Mouse (Mus musculus) thymus, postnatal 4 days (tissue): Measurements from ENCODE around the gene Agfg1.
A peak's percentile ranks its signal among the peaks of the same experiment; 100 is the strongest.
"Not testable (repeated sequence)": the region's sequence is repeated elsewhere in the genome, so short reads cannot be mapped to it uniquely, and the experiment has no call there.

Experiments
- DNase-seq: peaks from one replicate; pipeline ENCODE4 v3.0.0; 2021

Agfg1 gene

GRCm38 (mm10) chr1:82913434-82913833 lies 74.2 kb downstream of the Agfg1 start:
- not testable (repeated sequence) for DNase-seq

- no peak for DNase-seq
Observed at GRCm38 (mm10) chr1:82924650-82925049, 85.4 kb downstream of the Agfg1 start, which contains the start of gene A030014E15Rik. A030014E15Rik (plus strand) TSS chr1:82924917.

- DNase-seq: not testable (repeated sequence)
Observed at GRCm38 (mm10) chr1:82930558-82930957, 91.3 kb downstream of the Agfg1 start.

- DNase-seq: not testable (repeated sequence)
Observed at GRCm38 (mm10) chr1:82931326-82931725, 92.0 kb downstream of the Agfg1 start, which contains the start of gene Gm6217. Gm6217 (minus strand) TSS chr1:82931399.

GRCm38 (mm10) chr1:82938666-82939065 lies 99.4 kb downstream of the Agfg1 start:
- DNase-seq: no peak

GRCm38 (mm10) chr1:82942505-82942904 lies 103.2 kb downstream of the Agfg1 start:
- DNase-seq: not testable (repeated sequence)

GRCm38 (mm10) chr1:82943295-82943694 lies 104.0 kb downstream of the Agfg1 start, which contains the start of gene A030003K21Rik:
A030003K21Rik (minus strand) TSS chr1:82943388.
- not testable (repeated sequence) for DNase-seq

- peak; percentile 16 for DNase-seq
Observed at GRCm38 (mm10) chr1:82946029-82946428, 106.7 kb downstream of the Agfg1 start.

- no peak for DNase-seq
Observed at GRCm38 (mm10) chr1:82948601-82949000, 109.3 kb downstream of the Agfg1 start.
